Mouse (Mus musculus): Measurements from ENCODE around the gene Dclk1. TPM values are rescaled to one million over a fixed set of nuclear protein-coding genes. Genes with fewer than 3 reads are reported as not detected.

The Dclk1 gene
- total RNA-seq, 2 experiments from 2014 or later = not detected

DNA sequence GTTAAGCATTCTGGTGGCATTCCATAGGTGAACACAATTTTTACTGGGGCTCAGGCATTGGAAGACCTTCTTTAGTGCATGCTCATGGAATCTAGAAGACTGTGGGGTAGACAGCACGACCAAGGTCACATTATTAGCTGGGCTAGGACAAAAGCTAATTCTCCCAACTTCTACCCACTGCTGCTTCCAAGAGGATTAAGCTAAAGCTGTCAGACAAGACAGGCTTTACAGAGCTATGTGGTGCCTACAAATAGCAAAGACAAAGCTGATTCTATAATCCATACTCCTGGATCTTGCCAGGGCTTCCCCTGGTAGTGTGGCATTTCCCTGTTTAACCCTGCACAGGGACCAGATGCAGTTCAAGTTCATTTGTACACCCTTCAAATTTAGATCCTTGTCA, 285.4 kb downstream of the Dclk1 start:
- no peak for ATAC-seq (replicated peaks; ENCODE audit: low FRiP score, poor library complexity, severe bottlenecking)

GRCm38 (mm10) chr3:55528012-55528411, 285.8 kb downstream of the Dclk1 start:
- no peak for ATAC-seq (replicated peaks; ENCODE audit: low FRiP score, poor library complexity, severe bottlenecking)

GRCm38 (mm10) chr3:55529414-55529813, 287.2 kb downstream of the Dclk1 start:
- no peak for ATAC-seq (replicated peaks; ENCODE audit: low FRiP score, poor library complexity, severe bottlenecking)

GRCm38 (mm10) chr3:55531204-55532044, 289.3 kb downstream of the Dclk1 start:
- no peak for ATAC-seq (replicated peaks; ENCODE audit: low FRiP score, poor library complexity, severe bottlenecking)

- no peak for ATAC-seq (replicated peaks; ENCODE audit: low FRiP score, poor library complexity, severe bottlenecking)
These were observed 290.2 kb downstream of the Dclk1 start for GRCm38 (mm10) chr3:55532175-55532973.

- no peak for ATAC-seq (replicated peaks; ENCODE audit: low FRiP score, poor library complexity, severe bottlenecking)
These were observed 293.5 kb downstream of the Dclk1 start for GRCm38 (mm10) chr3:55535591-55536200.

DNA sequence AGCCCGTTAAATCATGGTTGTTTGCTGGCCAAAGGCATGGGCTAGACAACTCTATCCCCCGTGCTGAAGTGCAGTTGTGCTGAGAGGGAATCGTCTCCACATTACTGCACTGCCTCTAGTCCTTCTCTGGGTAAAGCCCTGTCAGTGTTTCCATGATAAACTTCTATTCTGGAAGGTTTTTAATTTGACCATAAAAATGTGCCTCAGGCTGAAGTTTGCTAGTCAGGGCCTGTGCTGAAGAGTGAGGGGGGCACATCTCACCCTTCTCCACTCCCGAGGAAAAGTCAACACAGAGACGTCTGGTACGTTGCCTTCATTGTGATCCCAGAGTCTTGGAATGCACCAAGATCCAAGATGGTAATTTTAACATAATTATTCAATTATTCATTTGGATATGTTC, 294.7 kb downstream of the Dclk1 start:
- ATAC-seq (replicated peaks; ENCODE audit: low FRiP score, poor library complexity, severe bottlenecking) = no peak

DNA sequence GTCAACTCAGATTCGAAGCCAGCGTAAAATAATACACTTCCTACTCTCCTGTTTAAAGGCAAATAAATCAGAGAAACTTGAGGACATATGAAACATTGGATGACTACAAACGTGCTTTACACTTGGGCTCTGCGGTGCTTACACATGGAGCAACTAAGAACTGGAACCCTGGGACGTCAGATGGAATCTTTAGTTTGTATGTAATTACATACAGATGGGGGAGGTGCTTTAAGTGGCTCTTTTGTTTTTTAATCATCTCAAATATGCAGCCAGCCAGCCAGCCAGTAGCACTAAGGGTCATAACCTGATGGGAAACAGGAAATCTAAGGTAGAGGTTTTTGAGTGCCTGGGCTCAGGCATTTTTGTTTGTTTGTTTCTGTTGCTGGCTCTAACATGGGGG, 295.6 kb downstream of the Dclk1 start:
- no peak for ATAC-seq (replicated peaks; ENCODE audit: low FRiP score, poor library complexity, severe bottlenecking)

GRCm38 (mm10) chr3:55539400-55539799, 297.2 kb downstream of the Dclk1 start:
- ATAC-seq (replicated peaks; ENCODE audit: low FRiP score, poor library complexity, severe bottlenecking) = no peak

- no peak for ATAC-seq (replicated peaks; ENCODE audit: low FRiP score, poor library complexity, severe bottlenecking)
These were observed 297.7 kb downstream of the Dclk1 start for GRCm38 (mm10) chr3:55539811-55540293.

GRCm38 (mm10) chr3:55540406-55541140, 298.4 kb downstream of the Dclk1 start:
- ATAC-seq (replicated peaks; ENCODE audit: low FRiP score, poor library complexity, severe bottlenecking) = no peak

GRCm38 (mm10) chr3:55541799-55542198, 299.6 kb downstream of the Dclk1 start:
- ATAC-seq (replicated peaks; ENCODE audit: low FRiP score, poor library complexity, severe bottlenecking) = no peak

GRCm38 (mm10) chr3:55542310-55542709, 300.1 kb downstream of the Dclk1 start:
- ATAC-seq (replicated peaks; ENCODE audit: low FRiP score, poor library complexity, severe bottlenecking) = no peak

- ATAC-seq (replicated peaks; ENCODE audit: low FRiP score, poor library complexity, severe bottlenecking) = no peak
These were observed 300.8 kb downstream of the Dclk1 start for GRCm38 (mm10) chr3:55542947-55543346.

DNA sequence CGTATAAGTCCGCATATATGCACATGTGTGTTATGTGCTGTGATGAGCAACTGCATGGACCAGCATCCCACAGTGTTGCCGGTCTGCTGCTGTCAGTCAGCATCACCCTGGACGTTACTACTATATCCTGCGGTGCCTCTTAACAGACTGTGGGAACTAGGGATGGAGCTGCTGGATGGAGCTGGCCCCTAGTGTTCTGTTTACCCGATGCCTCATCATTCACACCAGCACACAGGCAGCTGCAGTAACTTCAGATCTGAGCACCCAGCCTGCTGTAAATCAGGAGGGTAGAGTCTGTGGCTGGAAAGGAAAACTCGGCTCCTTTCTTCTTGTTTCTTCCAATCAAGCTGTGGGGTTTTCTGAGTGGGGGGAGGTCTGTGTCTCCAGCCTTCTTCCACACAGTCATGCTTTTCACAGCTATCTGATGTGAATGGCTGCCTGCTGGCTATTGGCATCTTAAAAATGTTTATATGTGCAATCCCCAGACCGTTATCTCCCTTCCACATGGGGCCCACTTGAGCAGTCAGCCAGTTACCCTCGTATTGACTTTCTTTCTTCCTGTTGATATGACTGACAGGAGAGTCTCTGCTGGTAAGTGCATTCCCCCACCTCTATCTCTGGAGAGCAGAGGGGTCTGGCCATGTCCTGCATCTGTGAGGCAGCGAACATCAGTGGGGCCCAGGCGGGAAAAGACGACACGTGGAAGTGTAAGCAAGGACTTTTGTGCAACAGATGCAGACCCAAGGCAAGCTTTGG, 301.9 kb downstream of the Dclk1 start:
- ATAC-seq (replicated peaks; ENCODE audit: low FRiP score, poor library complexity, severe bottlenecking) = no peak

DNA sequence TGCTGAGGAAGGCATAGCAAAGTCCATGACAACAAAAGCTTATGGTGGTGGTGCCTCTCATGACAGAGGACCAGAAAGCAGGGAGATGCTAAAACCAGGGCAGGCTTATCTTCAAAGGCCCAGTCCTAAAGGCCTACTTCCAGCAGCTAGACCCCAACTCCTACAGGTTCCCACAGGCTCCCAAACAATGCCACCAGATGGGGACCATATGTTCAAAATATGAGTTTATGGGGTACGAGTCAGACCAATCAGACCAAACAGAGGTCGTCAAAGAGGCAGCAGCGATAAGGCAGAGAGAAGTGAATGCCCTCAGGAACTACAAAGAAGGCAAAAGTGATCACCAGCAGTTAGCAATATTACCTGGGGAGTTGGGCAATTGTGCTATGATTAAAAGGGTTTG, 303.1 kb downstream of the Dclk1 start:
- no peak for ATAC-seq (replicated peaks; ENCODE audit: low FRiP score, poor library complexity, severe bottlenecking)

DNA sequence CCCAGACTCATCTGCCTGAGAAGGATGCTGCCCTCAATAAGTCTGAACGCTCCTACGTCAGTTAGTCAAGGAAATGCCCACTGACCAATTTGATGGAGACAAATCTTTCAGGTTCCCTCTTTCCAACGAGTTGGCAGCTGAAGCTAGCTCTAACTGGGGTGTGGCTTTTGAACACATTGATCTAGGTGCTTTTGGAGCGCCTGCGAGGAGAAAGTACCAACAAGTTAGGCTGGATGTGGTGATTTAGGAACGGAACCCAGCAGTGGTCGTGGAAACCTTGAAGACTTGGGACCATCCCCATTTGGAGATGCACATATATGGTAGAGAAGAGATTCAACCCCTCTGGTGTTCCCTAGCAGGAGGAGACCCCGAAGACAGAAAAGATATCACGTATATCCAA, 303.8 kb downstream of the Dclk1 start:
- ATAC-seq (replicated peaks; ENCODE audit: low FRiP score, poor library complexity, severe bottlenecking) = no peak

GRCm38 (mm10) chr3:55547106-55547505, 304.9 kb downstream of the Dclk1 start:
- ATAC-seq (replicated peaks; ENCODE audit: low FRiP score, poor library complexity, severe bottlenecking) = no peak

- ATAC-seq (replicated peaks; ENCODE audit: low FRiP score, poor library complexity, severe bottlenecking) = no peak
These were observed 307.2 kb downstream of the Dclk1 start for GRCm38 (mm10) chr3:55549376-55549775.

All from erythroid progenitor cell, adult 5-6 weeks (primary cell).